Mouse (Mus musculus) activated CD4-positive, CD25-positive, alpha-beta regulatory T cell (primary cell): ENCODE measurements around the gene Prss30. TPM values are rescaled to one million over a fixed set of nuclear protein-coding genes. Genes with fewer than 3 reads are reported as not detected.

Source experiments
- polyA plus RNA-seq, 2 experiments: library from polyadenylated mRNA; unstranded; fragments of 100-300 nt; shearing (Covaris generic); gene quantifications; one replicate each; pipeline ENCODE4 v1.2.1; 2017

The Prss30 gene
- polyA plus RNA-seq = 1 to 10 TPM in 1 of 2 experiments, under 1 TPM in 1; 0.88 to 1.2 TPM

GRCm38 (mm10) chr17:23980297-23980909 is at the start of gene Prss30:
Prss30 (minus strand) TSS chr17:23980566.

GRCm38 (mm10) chr17:23997901-23998300 is 17.5 kb upstream of the Prss30 start, which contains the start of gene Prss22:
Prss22 (minus strand) TSS chr17:23998100.

GRCm38 (mm10) chr17:23955174-23955573 is 25.2 kb downstream of the Prss30 start, which contains the start of gene Sbpl:
Sbpl (minus strand) TSS chr17:23955274.

GRCm38 (mm10) chr17:23941372-23941771 is 39.0 kb downstream of the Prss30 start, which contains the start of gene Sbp:
Sbp (plus strand) TSS chr17:23941672.

Other genes starting within 250 kb of the Prss30 start
- gene Paqr4, start 239.7 kb downstream of the Prss30 start, polyA plus RNA-seq = 10 to 100 TPM; 10.0 to 20.7 TPM
- gene Kremen2, start 234.7 kb downstream of the Prss30 start, polyA plus RNA-seq = 10 to 100 TPM in 1 of 2 experiments, 1 to 10 TPM in 1; 4.0 to 11.8 TPM
- gene Flywch1, start 209.0 kb downstream of the Prss30 start, polyA plus RNA-seq = 10 to 100 TPM; 23.5 to 40.0 TPM
- 1 to 10 TPM; 6.3 to 7.6 TPM for gene Flywch2, start 194.5 kb downstream of the Prss30 start, polyA plus RNA-seq
- 100 to 1,000 TPM; 921 to 934 TPM for gene Srrm2, start 190.0 kb downstream of the Prss30 start, polyA plus RNA-seq
- gene Elob, start 151.4 kb downstream of the Prss30 start, polyA plus RNA-seq = 100 to 1,000 TPM; 701 to 738 TPM
- under 1 TPM; 0.17 to 0.39 TPM for gene Prss33, start 144.5 kb downstream of the Prss30 start, polyA plus RNA-seq
- gene Prss32, start 136.7 kb downstream of the Prss30 start, polyA plus RNA-seq = under 1 TPM in 1 of 2 experiments, not detected in 1; 0.77 TPM
- 1 to 10 TPM; 1.9 to 3.0 TPM for gene Prss41, start 136.4 kb downstream of the Prss30 start, polyA plus RNA-seq
- gene Prss21, start 112.5 kb downstream of the Prss30 start, polyA plus RNA-seq = not detected
- gene Dcpp1, start 99.7 kb downstream of the Prss30 start, polyA plus RNA-seq = not detected
- gene Dcpp2, start 99.7 kb downstream of the Prss30 start, polyA plus RNA-seq = not detected
- gene Dcpp3, start 63.1 kb downstream of the Prss30 start, polyA plus RNA-seq = not detected
- gene Sbp, start 38.9 kb downstream of the Prss30 start, polyA plus RNA-seq = not detected
- not detected for gene Sbpl, start 25.3 kb downstream of the Prss30 start, polyA plus RNA-seq
- not detected for gene Prss22, start 17.5 kb upstream of the Prss30 start, polyA plus RNA-seq
- gene Prss27, start 57.6 kb upstream of the Prss30 start, polyA plus RNA-seq = under 1 TPM; 0.13 to 0.64 TPM
- gene Kctd5, start 92.9 kb upstream of the Prss30 start, polyA plus RNA-seq = 10 to 100 TPM; 24.3 to 25.2 TPM
- gene Pdpk1, start 170.4 kb upstream of the Prss30 start, polyA plus RNA-seq = 10 to 100 TPM; 41.3 to 43.6 TPM
- 10 to 100 TPM; 39.6 to 47.9 TPM for gene Amdhd2, start 183.2 kb upstream of the Prss30 start, polyA plus RNA-seq
- 100 to 1,000 TPM; 307 to 321 TPM for gene Atp6v0c, start 189.1 kb upstream of the Prss30 start, polyA plus RNA-seq
- 1 to 10 TPM in 1 of 2 experiments, under 1 TPM in 1; 0.73 to 1.3 TPM for gene Tbc1d24, start 225.0 kb upstream of the Prss30 start, polyA plus RNA-seq
- gene Ntn3, start 229.0 kb upstream of the Prss30 start, polyA plus RNA-seq = under 1 TPM; 0.04 to 0.10 TPM
- 1 to 10 TPM; 3.5 to 4.6 TPM for gene Tedc2, start 240.3 kb upstream of the Prss30 start, polyA plus RNA-seq